Mouse (Mus musculus): ENCODE measurements around the gene Desi1. TPM values are rescaled to one million over a fixed set of nuclear protein-coding genes. Genes with fewer than 3 reads are reported as not detected.
"Not testable (repeated sequence)": the region's sequence is repeated elsewhere in the genome, so short reads cannot be mapped to it uniquely, and the experiment has no call there.

Desi1 gene
- polyA plus RNA-seq, 1 experiment: 28.1 TPM

DNA sequence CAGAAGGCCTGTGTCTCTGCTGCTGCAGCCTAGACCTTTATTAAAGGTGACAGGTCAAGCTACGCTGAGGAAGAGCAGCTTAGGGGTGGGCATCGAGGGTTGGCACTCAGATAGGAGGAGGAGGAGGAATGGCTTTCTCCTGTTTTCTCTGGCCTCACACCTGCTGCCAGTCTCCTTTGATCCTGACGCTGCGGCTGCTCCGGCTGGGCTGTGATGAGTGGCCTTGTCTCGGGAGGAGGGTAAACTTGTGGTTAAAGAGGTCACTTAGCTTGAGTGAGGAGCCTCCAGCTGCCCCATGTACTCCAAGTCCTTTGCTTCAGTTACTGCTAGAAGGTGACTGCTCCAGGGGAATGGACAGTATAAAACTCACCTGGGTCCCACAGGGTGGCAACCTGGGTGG, 39.7 kb downstream of the Desi1 start:
- Histone ChIP-seq H3K27ac (ENCODE audit: insufficient read depth, low read depth, low read length) (no peak overlapping the region), H3K4me1 (ENCODE audit: control insufficient read depth, insufficient read depth, low read length) (no peaks in the 10 kb centered on the region), H3K4me3 (ENCODE audit: insufficient read depth, low read length) (no peak overlapping the region)
- TF ChIP-seq CTCF (IDR thresholded peaks at IDR 0.05; ENCODE audit: low read depth, low read length): no peak
- TF ChIP-seq POLR2A (IDR thresholded peaks at IDR 0.05; ENCODE audit: borderline replicate concordance, low read depth, low read length): no peak

DNA sequence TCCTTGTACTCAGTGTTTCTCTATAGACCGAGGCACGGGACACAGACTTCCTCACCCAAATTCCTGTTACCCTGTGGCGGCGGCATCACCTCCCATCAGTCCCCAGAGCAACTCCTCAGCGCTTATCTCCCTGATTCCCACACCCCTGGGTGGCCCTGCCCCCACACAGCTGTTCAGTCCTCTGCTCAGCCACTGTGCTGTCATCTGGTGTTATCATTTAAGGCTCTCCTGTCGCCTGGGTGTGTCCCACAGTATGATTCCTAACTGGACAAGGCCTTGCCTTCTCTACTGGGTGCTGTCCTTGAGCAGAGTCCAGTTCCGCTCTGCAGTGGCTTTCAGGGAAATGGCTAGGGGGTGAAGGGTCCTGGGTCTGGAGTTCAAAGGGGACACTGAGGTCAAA, 43.1 kb downstream of the Desi1 start:
- Histone ChIP-seq H3K4me3 (ENCODE audit: insufficient read depth, low read length) (no peak overlapping the region), H3K4me1 (ENCODE audit: control insufficient read depth, insufficient read depth, low read length) (no peaks in the 10 kb centered on the region), H3K27ac (ENCODE audit: insufficient read depth, low read depth, low read length) (no peak overlapping the region)
- TF ChIP-seq POLR2A (IDR thresholded peaks at IDR 0.05; ENCODE audit: borderline replicate concordance, low read depth, low read length): no peak
- TF ChIP-seq CTCF (IDR thresholded peaks at IDR 0.05; ENCODE audit: low read depth, low read length): no peak

GRCm38 (mm10) chr15:81989371-81990062, 44.1 kb downstream of the Desi1 start:
- peak; percentile 72 for TF ChIP-seq CTCF (IDR thresholded peaks at IDR 0.05; ENCODE audit: low read depth, low read length)
- no peak for TF ChIP-seq POLR2A (IDR thresholded peaks at IDR 0.05; ENCODE audit: borderline replicate concordance, low read depth, low read length)
- Histone ChIP-seq H3K27ac (ENCODE audit: insufficient read depth, low read depth, low read length) (no peak overlapping the region), H3K4me3 (ENCODE audit: insufficient read depth, low read length) (no peak overlapping the region), H3K4me1 (ENCODE audit: control insufficient read depth, insufficient read depth, low read length) (no peaks in the 10 kb centered on the region)

DNA sequence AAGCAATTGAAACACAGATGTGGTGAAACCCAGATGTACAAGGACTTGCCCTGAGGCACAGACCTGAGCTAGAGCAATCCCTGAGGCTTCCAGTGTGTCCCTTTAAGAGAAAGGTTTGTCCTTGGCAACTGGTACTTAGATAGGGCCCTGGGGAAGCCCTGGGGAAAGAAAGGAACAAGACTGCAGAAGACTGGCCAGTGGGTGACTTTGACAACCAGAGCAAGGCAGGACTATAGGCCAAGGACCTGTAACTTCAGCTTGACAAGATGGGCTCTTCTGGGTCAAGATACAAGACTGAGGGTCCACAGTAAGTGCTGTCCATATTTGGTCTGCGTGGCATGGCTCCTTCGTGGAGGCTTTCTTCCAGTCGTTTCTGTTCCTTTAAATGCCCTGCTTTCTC, 46.0 kb downstream of the Desi1 start, which contains the start of gene Xrcc6:
TSS of gene Xrcc6 (plus strand) at position 190 of the 400 bp plus-strand sequence.
- Histone ChIP-seq H3K4me1 (ENCODE audit: control insufficient read depth, insufficient read depth, low read length) (no peaks in the 10 kb centered on the region), H3K27ac (ENCODE audit: insufficient read depth, low read depth, low read length) (no peak within 1 kb of the TSS), H3K4me3 (ENCODE audit: insufficient read depth, low read length) (no peak within 1 kb of the TSS)
- TF ChIP-seq CTCF (IDR thresholded peaks at IDR 0.05; ENCODE audit: low read depth, low read length) (no peak), POLR2A (IDR thresholded peaks at IDR 0.05; ENCODE audit: borderline replicate concordance, low read depth, low read length) (no peak)

DNA sequence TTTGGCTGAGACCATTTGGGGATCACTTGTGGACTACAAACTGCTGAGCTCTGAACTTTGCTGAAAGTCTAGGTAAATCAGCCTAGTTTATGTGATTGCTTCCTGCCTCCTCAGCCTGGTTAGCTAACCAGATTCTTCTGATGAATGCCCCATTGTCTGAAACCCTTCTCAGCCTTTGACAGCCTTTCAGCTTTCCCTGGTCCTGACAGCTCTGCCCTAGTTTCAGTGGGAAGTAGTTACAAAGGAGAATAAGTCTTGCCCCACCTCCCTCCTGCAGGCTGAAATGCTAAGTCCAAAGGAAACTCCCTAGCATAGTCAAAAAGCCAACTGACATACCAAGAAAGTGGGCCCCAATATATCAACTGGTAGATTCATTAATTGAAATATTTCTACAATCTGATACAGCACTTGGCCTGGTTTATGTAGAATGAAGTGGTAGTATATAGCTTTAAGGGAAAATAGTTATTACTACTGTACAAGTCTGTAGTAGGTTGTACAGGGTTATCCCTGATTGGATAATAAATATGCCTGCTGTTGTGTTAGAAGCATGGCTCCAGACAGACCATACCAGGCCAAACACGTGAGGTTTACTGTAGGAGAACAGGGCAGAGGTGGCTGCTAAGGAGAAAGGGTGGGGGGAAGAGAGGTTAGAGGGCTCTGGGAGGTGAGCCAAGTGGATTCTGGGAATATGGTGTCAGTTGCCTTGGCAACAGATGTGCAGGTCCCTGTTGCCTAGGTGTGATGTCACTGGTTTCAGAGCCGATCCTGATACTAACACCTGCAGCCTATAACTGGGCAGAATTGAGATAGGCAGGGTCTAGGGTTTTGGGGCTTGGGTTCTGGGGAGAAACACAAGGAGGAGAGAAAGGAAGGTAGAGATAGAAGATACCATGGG, 48.1 kb downstream of the Desi1 start:
- TF ChIP-seq POLR2A (IDR thresholded peaks at IDR 0.05; ENCODE audit: borderline replicate concordance, low read depth, low read length): no peak
- no peak for TF ChIP-seq CTCF (IDR thresholded peaks at IDR 0.05; ENCODE audit: low read depth, low read length)
- Histone ChIP-seq H3K4me3 (ENCODE audit: insufficient read depth, low read length) (no peak overlapping the region), H3K4me1 (ENCODE audit: control insufficient read depth, insufficient read depth, low read length) (no peaks in the 10 kb centered on the region), H3K27ac (ENCODE audit: insufficient read depth, low read depth, low read length) (no peak overlapping the region)

DNA sequence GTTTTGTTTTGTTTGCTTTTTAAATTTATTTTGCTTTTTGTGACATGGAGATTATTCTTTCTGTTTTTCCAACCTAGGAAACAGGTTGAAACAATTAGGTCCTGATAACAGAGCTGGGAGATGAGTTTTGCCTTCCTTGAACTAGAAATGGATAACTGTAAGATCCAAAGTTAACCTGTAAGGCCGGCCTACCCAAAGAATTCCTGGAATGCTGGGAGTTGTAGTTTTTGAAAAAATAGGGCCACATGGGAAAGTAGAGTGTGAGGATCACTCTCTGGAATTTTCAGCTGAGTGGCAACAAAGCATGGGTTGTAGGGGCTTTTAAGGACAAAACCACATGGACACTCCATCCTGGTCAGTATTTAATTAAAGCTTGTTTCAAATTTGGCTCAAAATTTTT, 51.5 kb downstream of the Desi1 start:
- TF ChIP-seq POLR2A (IDR thresholded peaks at IDR 0.05; ENCODE audit: borderline replicate concordance, low read depth, low read length) (no peak), CTCF (IDR thresholded peaks at IDR 0.05; ENCODE audit: low read depth, low read length) (no peak)
- no peak overlapping the region for H3K27ac ChIP-seq (ENCODE audit: insufficient read depth, low read depth, low read length)
- no peaks in the 10 kb centered on the region for H3K4me1 ChIP-seq (ENCODE audit: control insufficient read depth, insufficient read depth, low read length)
- no peak overlapping the region for H3K4me3 ChIP-seq (ENCODE audit: insufficient read depth, low read length)

DNA sequence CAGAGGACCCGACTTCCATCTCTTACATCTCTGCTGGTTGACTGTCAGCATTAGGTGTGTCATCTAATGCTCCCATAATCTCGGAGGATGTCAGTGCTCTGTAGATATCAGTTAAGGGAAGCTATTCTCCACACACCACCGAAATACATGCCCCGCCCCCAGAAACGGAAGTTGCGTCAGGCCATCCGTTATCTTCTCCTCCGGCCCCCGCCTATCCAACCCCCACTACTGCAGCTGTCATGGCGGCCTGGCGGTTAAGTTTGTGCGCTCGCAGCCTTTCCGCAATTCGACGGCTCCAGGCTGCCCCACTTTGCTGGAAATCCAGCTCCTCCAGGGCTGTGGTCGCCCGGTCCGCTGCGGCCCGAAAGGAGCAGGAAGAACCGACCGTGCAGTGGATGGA, 53.3 kb downstream of the Desi1 start, which contains the start of gene 1700029P11Rik:
TSS of gene 1700029P11Rik (plus strand) at position 220 of the 400 bp plus-strand sequence.
- Histone ChIP-seq H3K27ac (ENCODE audit: insufficient read depth, low read depth, low read length) (no peak within 1 kb of the TSS), H3K4me1 (ENCODE audit: control insufficient read depth, insufficient read depth, low read length) (no peaks in the 10 kb centered on the region), H3K4me3 (ENCODE audit: insufficient read depth, low read length) (no peak within 1 kb of the TSS)
- no peak for TF ChIP-seq POLR2A (IDR thresholded peaks at IDR 0.05; ENCODE audit: borderline replicate concordance, low read depth, low read length)
- TF ChIP-seq CTCF (IDR thresholded peaks at IDR 0.05; ENCODE audit: low read depth, low read length): no peak

- H3K4me3 ChIP-seq (ENCODE audit: insufficient read depth, low read length); H3K27ac ChIP-seq (ENCODE audit: insufficient read depth, low read depth, low read length); H3K4me1 ChIP-seq (ENCODE audit: control insufficient read depth, insufficient read depth, low read length): not testable (repeated sequence)
Measured at GRCm38 (mm10) chr15:81975156-81975555, 58.5 kb downstream of the Desi1 start.

- H3K4me3 ChIP-seq (ENCODE audit: insufficient read depth, low read length); H3K27ac ChIP-seq (ENCODE audit: insufficient read depth, low read depth, low read length); H3K4me1 ChIP-seq (ENCODE audit: control insufficient read depth, insufficient read depth, low read length): not testable (repeated sequence)
Measured at GRCm38 (mm10) chr15:81970498-81970897, 63.2 kb downstream of the Desi1 start.

GRCm38 (mm10) chr15:81969635-81970034, 64.0 kb downstream of the Desi1 start:
- not testable (repeated sequence) for H3K27ac ChIP-seq (ENCODE audit: insufficient read depth, low read depth, low read length); H3K4me3 ChIP-seq (ENCODE audit: insufficient read depth, low read length); H3K4me1 ChIP-seq (ENCODE audit: control insufficient read depth, insufficient read depth, low read length)

Measured in bone marrow macrophage, adult 2 months (primary cell).